8 mouse cellular contexts compared by ENCODE assay signal in the genomic region with DNA sequence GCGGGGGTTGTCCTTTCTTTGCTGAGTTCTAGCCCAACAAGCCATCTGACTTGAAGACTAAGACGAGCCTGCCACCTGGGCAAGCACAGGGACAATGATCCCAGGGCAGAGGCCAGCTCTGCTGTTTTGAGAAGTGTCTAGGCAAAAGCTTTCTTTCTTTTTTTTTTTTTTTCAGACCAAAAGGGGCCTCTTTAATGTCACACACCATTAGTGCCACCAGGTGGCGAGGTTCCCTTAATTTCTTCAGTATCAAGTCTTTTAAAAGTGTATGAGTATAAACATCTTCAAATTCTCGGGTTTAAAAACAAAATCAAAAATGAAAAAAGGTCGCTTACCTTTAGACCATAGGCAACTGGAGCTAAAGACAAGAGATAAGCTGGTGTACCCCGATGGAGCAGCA. TPM values are rescaled to one million over a fixed set of nuclear protein-coding genes. Genes with fewer than 3 reads are reported as not detected.
DNase-seq lines count a peak whose midpoint lies in the region.

No protein-coding gene starts in this region.

- intact Hi-C loops in gastrocnemius, postnatal 36 days (cut with DNase I) = no loop called here

- DNase-seq in gastrocnemius, adult 18-20 months (ENCODE audit: low spot score) = peak; percentile 30
- no peak for DNase-seq in gastrocnemius, postnatal 36 days
- peak; percentile 18 for DNase-seq in ovary, postnatal 14 days (ENCODE audit: low spot score)
- DNase-seq in ovary, postnatal 10 days (ENCODE audit: low spot score) = no peak
- DNase-seq in adrenal gland, postnatal 25 days = peak; percentile 49
- peak; percentile 55 for DNase-seq in heart, postnatal 4 days
- DNase-seq in lung, postnatal 14 days = peak; percentile 63
- no peak for DNase-seq in spleen, postnatal 36 days (ENCODE audit: low spot score in 2 of 2)

RNA-seq across cellular contexts. Expression of a gene that starts 21.6 kb away (rescaled TPM):
- 1 to 10 TPM; 2.6 to 2.8 TPM for total RNA-seq in gastrocnemius, adult 18-20 months (2021)
- total RNA-seq in gastrocnemius, postnatal 36 days (2021) = 1 to 10 TPM; 4.7 to 4.8 TPM
- 10.8 and 11.3 TPM in 2 replicates for total RNA-seq in adrenal gland, postnatal 25 days (2021)
- total RNA-seq in heart, postnatal 4 days (2021) = 1 to 10 TPM; 5.5 to 7.1 TPM

RNA-seq across cellular contexts. Expression of a gene that starts 32.7 kb away (rescaled TPM):
- not detected for total RNA-seq in gastrocnemius, adult 18-20 months (2021)
- total RNA-seq in gastrocnemius, postnatal 36 days (2021) = not detected
- not detected in 2 replicates for total RNA-seq in adrenal gland, postnatal 25 days (2021)
- not detected for total RNA-seq in heart, postnatal 4 days (2021)

Comparison
In these comparisons a context has a peak if more than half of its experiments do, and no peak if none do; other contexts are left out.
1. DNase-seq: peak in gastrocnemius, adult 18-20 months (single experiment), ovary, postnatal 14 days (single experiment), adrenal gland, postnatal 25 days (single experiment), heart, postnatal 4 days (single experiment) and lung, postnatal 14 days (single experiment); none in gastrocnemius, postnatal 36 days (0 of 2), ovary, postnatal 10 days (single experiment) and spleen, postnatal 36 days (0 of 2).